Mouse (Mus musculus) G1E (cell line): ENCODE data around the gene Csnk2a2.

Source experiments
- CTCF ChIP-seq: IDR thresholded peaks from 2 replicates; pipeline ENCODE4 v1.5.1; 2012; ENCODE audit warnings: low read depth, low read length, inconsistent platforms, mixed read lengths
- GATA1 ChIP-seq: IDR thresholded peaks from 2 replicates; pipeline ENCODE4 v1.6.1; 2012; ENCODE audit warnings: borderline replicate concordance, low read length, inconsistent platforms, mixed read lengths
- GATA2 ChIP-seq: IDR thresholded peaks from 2 replicates; pipeline ENCODE4 v1.6.1; 2012; ENCODE audit warnings: low read depth, low read length, inconsistent platforms, borderline replicate concordance
- POLR2AphosphoS5 ChIP-seq: IDR thresholded peaks from 2 replicates; pipeline ENCODE4 v1.6.1; 2012; ENCODE audit warnings: low read depth, low read length, inconsistent platforms; ENCODE audit not compliant: insufficient replicate concordance
- TAL1 ChIP-seq: conservative IDR thresholded peaks from 2 replicates; pipeline ENCODE4 v1.6.1; 2012; ENCODE audit warnings: low read depth, low read length, inconsistent platforms, mixed read lengths

DNA sequence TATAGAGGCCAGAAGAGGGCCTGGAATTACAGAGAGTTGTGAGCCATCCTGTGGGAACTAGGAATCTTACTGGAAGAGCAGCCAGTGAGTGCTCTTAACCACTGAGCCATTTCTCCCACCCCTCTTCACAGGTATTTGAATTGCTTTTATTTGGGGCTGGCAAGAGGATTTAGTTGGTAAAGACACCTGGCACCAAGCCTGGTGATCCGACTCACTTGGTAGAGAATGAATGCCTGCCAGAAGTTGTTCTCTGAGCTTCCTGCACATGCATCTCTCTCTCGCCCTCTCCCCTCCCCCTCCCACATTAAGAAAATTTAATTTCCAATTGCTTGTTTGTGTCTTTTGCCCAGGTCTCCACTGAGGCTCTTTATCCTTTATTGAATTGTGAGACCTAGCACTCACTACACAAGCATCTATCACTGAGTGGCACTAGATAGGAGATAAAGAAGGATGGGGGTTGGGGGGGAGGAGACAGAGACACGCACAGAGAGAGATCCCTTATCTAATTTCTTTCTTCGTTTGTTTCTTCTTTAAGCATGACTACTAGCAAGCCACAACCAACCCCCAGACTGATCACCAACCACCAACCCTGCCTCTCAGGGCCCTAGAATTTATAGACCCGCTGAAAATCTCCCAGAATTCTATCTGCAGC is 52.4 kb downstream of the Csnk2a2 start:
- no peak for TF ChIP-seq GATA1
- no peak for TF ChIP-seq CTCF
- TF ChIP-seq POLR2AphosphoS5: no peak
- no peak for TF ChIP-seq TAL1
- no peak for TF ChIP-seq GATA2
